Mouse (Mus musculus) heart, postnatal 0 days (tissue): Measurements from ENCODE around the gene Adgrd1.

Experiments used
- CTCF ChIP-seq: IDR thresholded peaks from 2 replicates; pipeline ENCODE4 v1.5.1; 2016; ENCODE audit warnings: antibody characterized with exemption, control low read depth, low read depth
- EP300 ChIP-seq: IDR thresholded peaks from 2 replicates; pipeline ENCODE4 v1.6.1; 2016; ENCODE audit warnings: antibody characterized with exemption, low read depth

- TF ChIP-seq CTCF = no peak
- no peak for TF ChIP-seq EP300
These were observed 129.4 kb downstream of the Adgrd1 start for GRCm38 (mm10) chr5:129225810-129226450.
